Mouse (Mus musculus) MEL (cell line): ENCODE measurements at regions not wholly inside any gene's neighbourhood (a gene's known extent, or its start where the extent isn't known, plus 50 kb on each side); places are given as distances from the start of the nearest gene placed in this dataset.

ENCODE experiments used
- DNase-seq: peaks from one replicate; pipeline ENCODE4 v3.0.0; 2011; ENCODE audit warnings: low read depth, low spot score
- H3K27ac ChIP-seq: 2 replicates; pipeline ENCODE4 v1.5.1; 2012; ENCODE audit warnings: low read depth, mild to moderate bottlenecking, control low read depth, low read length, moderate library complexity; ENCODE audit not compliant: control insufficient read depth
- H3K27me3 ChIP-seq, 2 experiments: fragments of 150-350 bp in 1 of 2; sonication (generic) in 1 of 2; 2 replicates each; pipeline ENCODE4 v1.6.1; 2012; ENCODE audit warnings: low read length in 2 of 2, mild to moderate bottlenecking in 2 of 2, improper control_type of control experiment in 1 of 2, moderate library complexity in 1 of 2; ENCODE audit not compliant: insufficient read depth in 2 of 2, control insufficient read depth in 1 of 2
- H3K36me3 ChIP-seq, 2 experiments: 2 replicates each; pipeline ENCODE4 v1.6.1; 2012 to 2014; ENCODE audit warnings: low read length in 2 of 2, improper control_type of control experiment in 1 of 2, inconsistent platforms in 1 of 2, mild to moderate bottlenecking in 1 of 2; ENCODE audit not compliant: insufficient read depth in 2 of 2, control insufficient read depth in 1 of 2
- H3K4me1 ChIP-seq, 2 experiments: fragments of 150-350 bp in 1 of 2; sonication (generic) in 1 of 2; 2 replicates each; pipeline ENCODE4 v1.6.1; 2012; ENCODE audit warnings: low read length in 2 of 2, improper control_type of control experiment in 1 of 2, mild to moderate bottlenecking in 1 of 2; ENCODE audit not compliant: insufficient read depth in 2 of 2, control insufficient read depth in 1 of 2
- H3K4me3 ChIP-seq, 2 experiments: fragments of 150-350 bp in 1 of 2; sonication (generic) in 1 of 2; 2 replicates each; pipeline ENCODE4 v1.5.1; 2012; ENCODE audit warnings: low read depth in 2 of 2, low read length in 2 of 2, mild to moderate bottlenecking in 2 of 2, moderate library complexity in 2 of 2, control low read depth in 1 of 2, improper control_type of control experiment in 1 of 2; ENCODE audit not compliant: control insufficient read depth in 1 of 2, insufficient read depth in 1 of 2
- H3K79me2 ChIP-seq: 2 replicates; pipeline ENCODE4 v1.6.1; 2012; ENCODE audit warnings: mild to moderate bottlenecking, low read length, moderate library complexity; ENCODE audit not compliant: control insufficient read depth, poor library complexity, insufficient read depth
- H3K9ac ChIP-seq: 2 replicates; pipeline ENCODE4 v1.6.1; 2012; ENCODE audit warnings: low read depth, mild to moderate bottlenecking, control low read depth, low read length, moderate library complexity; ENCODE audit not compliant: control insufficient read depth, poor library complexity, severe bottlenecking
- H3K9me3 ChIP-seq: fragments of 150-350 bp; sonication (generic); replicated peaks from 2 replicates; pipeline ENCODE4 v1.6.1; 2012; ENCODE audit warnings: mild to moderate bottlenecking, low read length, improper control_type of control experiment, moderate library complexity; ENCODE audit not compliant: insufficient read depth
- CHD1 ChIP-seq: IDR thresholded peaks from 2 replicates; pipeline ENCODE4 v1.6.1; 2012; ENCODE audit warnings: low read depth, mild to moderate bottlenecking, inconsistent platforms, low read length, improper control_type of control experiment
- CHD2 ChIP-seq: IDR thresholded peaks from 2 replicates; pipeline ENCODE4 v1.6.1; 2011; ENCODE audit warnings: low read length, improper control_type of control experiment
- CTCF ChIP-seq, 3 experiments: IDR thresholded peaks in 2 of 3; conservative IDR thresholded peaks in 1 of 3; 2 replicates each; pipeline ENCODE4 v1.5.1; 2011 to 2012; ENCODE audit warnings: low read length in 3 of 3, low read depth in 2 of 3, mild to moderate bottlenecking in 2 of 3, improper control_type of control experiment in 1 of 3, inconsistent platforms in 1 of 3, mixed read lengths in 1 of 3, moderate library complexity in 1 of 3; ENCODE audit not compliant: control insufficient read depth in 1 of 3, insufficient read depth in 1 of 3, poor library complexity in 1 of 3, severe bottlenecking in 1 of 3
- E2F4 ChIP-seq: IDR thresholded peaks from 2 replicates; pipeline ENCODE4 v1.6.1; 2011; ENCODE audit warnings: low read depth, low read length, improper control_type of control experiment, borderline replicate concordance
- ELF1 ChIP-seq: IDR thresholded peaks from 2 replicates; pipeline ENCODE4 v1.6.1; 2014; ENCODE audit warnings: low read depth, mild to moderate bottlenecking, inconsistent platforms, low read length, improper control_type of control experiment, moderate library complexity
- EP300 ChIP-seq, 2 experiments: IDR thresholded peaks; 2 replicates each; pipeline ENCODE4 v1.6.1; 2011; ENCODE audit warnings: improper control_type of control experiment in 2 of 2, low read length in 2 of 2, low read depth in 1 of 2, mild to moderate bottlenecking in 1 of 2
- ETS1 ChIP-seq: IDR thresholded peaks from 2 replicates; pipeline ENCODE4 v1.6.1; 2012; ENCODE audit warnings: low read depth, mild to moderate bottlenecking, inconsistent platforms, low read length, improper control_type of control experiment, moderate library complexity
- GABPA ChIP-seq: IDR thresholded peaks from 2 replicates; pipeline ENCODE4 v1.6.1; 2012; ENCODE audit warnings: low read depth, mild to moderate bottlenecking, inconsistent platforms, low read length, improper control_type of control experiment, moderate library complexity
- GATA1 ChIP-seq: IDR thresholded peaks from 2 replicates; pipeline ENCODE4 v1.6.1; 2011; ENCODE audit warnings: low read depth, low read length, improper control_type of control experiment
- HCFC1 ChIP-seq: IDR thresholded peaks from 2 replicates; pipeline ENCODE4 v1.6.1; 2012; ENCODE audit warnings: low read depth, mild to moderate bottlenecking, inconsistent platforms, low read length, improper control_type of control experiment, moderate library complexity
- MAFK ChIP-seq: IDR thresholded peaks from 2 replicates; pipeline ENCODE4 v1.6.1; 2011; ENCODE audit warnings: low read depth, mild to moderate bottlenecking, low read length, improper control_type of control experiment, borderline replicate concordance
- MEF2A ChIP-seq: IDR thresholded peaks from 2 replicates; pipeline ENCODE4 v1.6.1; 2014; ENCODE audit warnings: low read depth, mild to moderate bottlenecking, inconsistent platforms, low read length, improper control_type of control experiment; ENCODE audit not compliant: poor library complexity, insufficient replicate concordance, severe bottlenecking; ENCODE audit errors: extremely low read depth
- MXI1 ChIP-seq: IDR thresholded peaks from 2 replicates; pipeline ENCODE4 v1.6.1; 2011; ENCODE audit warnings: mild to moderate bottlenecking, low read depth, low read length, improper control_type of control experiment
- MYB ChIP-seq: IDR thresholded peaks from 2 replicates; pipeline ENCODE4 v1.6.1; 2011; ENCODE audit warnings: mild to moderate bottlenecking, low read depth, low read length, improper control_type of control experiment
- MYC ChIP-seq: IDR thresholded peaks from 2 replicates; pipeline ENCODE4 v1.6.1; 2011; ENCODE audit warnings: low read depth, mild to moderate bottlenecking, low read length, improper control_type of control experiment, moderate library complexity
- NRF1 ChIP-seq: IDR thresholded peaks from 2 replicates; pipeline ENCODE4 v1.6.1; 2014; ENCODE audit warnings: low read depth, mild to moderate bottlenecking, inconsistent platforms, low read length, improper control_type of control experiment, moderate library complexity; ENCODE audit not compliant: poor library complexity, insufficient read depth, severe bottlenecking
- POLR2A ChIP-seq, 2 experiments: IDR thresholded peaks; 2 replicates each; pipeline ENCODE4 v1.6.1; 2011 to 2012; ENCODE audit warnings: low read length in 2 of 2, mild to moderate bottlenecking in 2 of 2, control low read depth in 1 of 2, improper control_type of control experiment in 1 of 2, low read depth in 1 of 2, moderate library complexity in 1 of 2; ENCODE audit not compliant: control insufficient read depth in 1 of 2, insufficient read depth in 1 of 2, poor library complexity in 1 of 2
- POLR2AphosphoS2 ChIP-seq: IDR thresholded peaks from 2 replicates; pipeline ENCODE4 v1.6.1; 2011; ENCODE audit warnings: low read length, improper control_type of control experiment
- RAD21 ChIP-seq: IDR thresholded peaks from 2 replicates; pipeline ENCODE4 v1.6.1; 2011; ENCODE audit warnings: mild to moderate bottlenecking, low read depth, low read length, improper control_type of control experiment
- USF1 ChIP-seq: IDR thresholded peaks from 2 replicates; pipeline ENCODE4 v1.6.1; 2014; ENCODE audit warnings: low read depth, mild to moderate bottlenecking, inconsistent platforms, low read length, improper control_type of control experiment, moderate library complexity
- USF2 ChIP-seq, 2 experiments: IDR thresholded peaks; 2 replicates each; pipeline ENCODE4 v1.6.1; 2011 to 2012; ENCODE audit warnings: improper control_type of control experiment in 2 of 2, low read length in 2 of 2, borderline replicate concordance in 1 of 2, inconsistent platforms in 1 of 2, low read depth in 1 of 2, mild to moderate bottlenecking in 1 of 2; ENCODE audit not compliant: insufficient read depth in 1 of 2
- ZC3H11A ChIP-seq: IDR thresholded peaks from 2 replicates; pipeline ENCODE4 v1.6.1; 2012; ENCODE audit warnings: low read depth, mild to moderate bottlenecking, inconsistent platforms, low read length, improper control_type of control experiment
- ZKSCAN1 ChIP-seq: IDR thresholded peaks from 2 replicates; pipeline ENCODE4 v1.6.1; 2012; ENCODE audit warnings: low read depth, mild to moderate bottlenecking, inconsistent platforms, low read length, improper control_type of control experiment, moderate library complexity
- ZMIZ1 ChIP-seq: IDR thresholded peaks from 2 replicates; pipeline ENCODE4 v1.6.1; 2012; ENCODE audit warnings: low read depth, mild to moderate bottlenecking, inconsistent platforms, low read length, improper control_type of control experiment, moderate library complexity

- no peak overlapping the region for H3K9ac ChIP-seq
- DNase-seq, result no peak
- H3K36me3 ChIP-seq, result no peaks in the 10 kb centered on the region
- H3K27me3 ChIP-seq, result no peaks in the 10 kb centered on the region
- H3K4me3 ChIP-seq, result no peak overlapping the region
- no peaks in the 10 kb centered on the region for H3K79me2 ChIP-seq
- TF ChIP-seq ETS1 (no peak), HCFC1 (no peak), CHD2 (no peak), ZKSCAN1 (no peak), E2F4 (no peak), GATA1 (no peak), MYB (no peak)
- H3K4me1 ChIP-seq, result no peaks in the 10 kb centered on the region
- no peak overlapping the region for H3K27ac ChIP-seq
- no peaks in the 10 kb centered on the region for H3K9me3 ChIP-seq
These were observed 53.4 kb upstream of the Lmcd1 start for GRCm38 (mm10) chr6:112220149-112220548.

- no peaks in the 10 kb centered on the region for H3K27me3 ChIP-seq
- DNase-seq, result no peak
- no peaks in the 10 kb centered on the region for H3K79me2 ChIP-seq
- H3K9me3 ChIP-seq, result no peaks in the 10 kb centered on the region
- no peak overlapping the region for H3K4me3 ChIP-seq
- H3K36me3 ChIP-seq, result no peaks in the 10 kb centered on the region
- TF ChIP-seq POLR2AphosphoS2 (no peak), ZMIZ1 (no peak), POLR2A (IDR thresholded peaks at IDR 0.05; ENCODE audit: control insufficient read depth in 1 of 2, insufficient read depth in 1 of 2, low read depth in 1 of 2, low read length in 2 of 2, poor library complexity in 1 of 2) (no peak), MEF2A (no peak), ELF1 (no peak), MAFK (no peak), GABPA (no peak)
- no peaks in the 10 kb centered on the region for H3K4me1 ChIP-seq
- no peak overlapping the region for H3K9ac ChIP-seq
- no peak overlapping the region for H3K27ac ChIP-seq
These were observed 52.2 kb upstream of the Lmcd1 start for GRCm38 (mm10) chr6:112221373-112221772.

GRCm38 (mm10) chr6:112223325-112223724, 50.2 kb upstream of the Lmcd1 start:
- Histone ChIP-seq H3K79me2 (no peaks in the 10 kb centered on the region), H3K36me3 (no peaks in the 10 kb centered on the region), H3K9ac (no peak overlapping the region), H3K27ac (no peak overlapping the region), H3K4me3 (no peak overlapping the region), H3K27me3 (no peaks in the 10 kb centered on the region), H3K4me1 (no peaks in the 10 kb centered on the region), H3K9me3 (no peaks in the 10 kb centered on the region)
- TF ChIP-seq USF2 (IDR thresholded peaks at IDR 0.05; ENCODE audit: borderline replicate concordance in 1 of 2, insufficient read depth in 1 of 2, low read depth in 1 of 2, low read length in 2 of 2) (no peak), CTCF (IDR thresholded peaks at IDR 0.05 in 2 of 3, conservative IDR thresholded peaks at IDR 0.05 in 1 of 3; ENCODE audit: control insufficient read depth in 1 of 3, insufficient read depth in 1 of 3, low read depth in 2 of 3, low read length in 3 of 3, poor library complexity in 1 of 3, severe bottlenecking in 1 of 3) (no peak), GABPA (no peak), CHD1 (no peak), ZKSCAN1 (no peak), MYC (no peak), EP300 (IDR thresholded peaks at IDR 0.05; ENCODE audit: low read depth in 1 of 2, low read length in 2 of 2) (no peak), NRF1 (no peak), ZC3H11A (no peak), E2F4 (no peak), RAD21 (no peak), MXI1 (no peak), USF1 (no peak)
- DNase-seq, result no peak
